Mouse (Mus musculus): ENCODE data around the gene Atf6. TPM values are rescaled to one million over a fixed set of nuclear protein-coding genes. Genes with fewer than 3 reads are reported as not detected.

Atf6 gene
- total RNA-seq (2012; rRNA removed), result 11.7 and 14.3 TPM in 2 replicates
- polyA plus RNA-seq (2012; ENCODE audit: insufficient read depth in 1 of 2, insufficient read length in 2 of 2, low read depth in 1 of 2, low replicate concordance in 2 of 2, missing spikeins in 1 of 2), result 10 to 100 TPM in 1 of 2 experiments, not detected in 1; 16.4 TPM

DNA sequence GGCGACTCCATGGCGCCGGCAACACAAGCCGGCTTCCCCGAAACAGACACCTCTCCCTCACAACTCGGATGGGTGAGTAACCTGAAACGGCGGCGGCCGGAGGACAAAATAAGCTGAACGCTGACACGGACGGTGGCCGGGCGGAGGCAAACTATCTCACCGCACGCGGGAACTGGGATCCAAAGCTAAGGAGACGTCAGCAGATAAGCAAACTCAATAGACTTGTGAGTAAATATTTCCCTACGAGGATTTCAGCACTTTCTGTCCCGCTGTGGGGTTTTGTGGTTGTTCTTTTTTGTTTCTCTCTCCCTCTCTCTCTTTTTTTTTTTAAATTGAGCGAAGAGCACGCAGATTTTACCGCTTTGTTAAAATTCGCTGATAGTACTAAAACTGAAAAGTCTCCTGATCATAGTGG, at the start of gene Atf6:
Gene Atf6 (minus strand): TSS at position 81 of the 415 bp plus-strand sequence.
- Histone ChIP-seq H3K27me3 (ENCODE audit: control insufficient read depth in 1 of 2, insufficient read depth in 2 of 2, low read length in 2 of 2) (no peaks in the 10 kb centered on the region), H3K4me3 (ENCODE audit: control insufficient read depth in 1 of 2, insufficient read depth in 1 of 2, low read depth in 2 of 2, low read length in 2 of 2) (peak within 1 kb of the TSS; percentile 63 to 87), H3K79me2 (ENCODE audit: control insufficient read depth, insufficient read depth, low read length, poor library complexity) (peaks cover 28% of the 10 kb centered on the region), H3K36me3 (ENCODE audit: control insufficient read depth in 1 of 2, insufficient read depth in 2 of 2, low read length in 2 of 2) (peaks cover 0 to 33% of the 10 kb centered on the region in 2 experiments; a peak in 2 of 4 replicates), H3K9ac (ENCODE audit: control insufficient read depth, low read depth, low read length, poor library complexity, severe bottlenecking) (peak within 1 kb of the TSS; percentile 94), H3K9me3 (replicated peaks; ENCODE audit: insufficient read depth, low read length) (no peaks in the 10 kb centered on the region), H3K4me1 (ENCODE audit: control insufficient read depth in 1 of 2, insufficient read depth in 2 of 2, low read length in 2 of 2) (peaks cover 2 to 17% of the 10 kb centered on the region in 2 experiments), H3K27ac (ENCODE audit: control insufficient read depth, low read depth, low read length) (peak within 1 kb of the TSS; percentile 83)
- peak; percentile 97 for DNase-seq (ENCODE audit: low read depth, low spot score)
- TF ChIP-seq SIN3A (IDR thresholded peaks at IDR 0.05; ENCODE audit: low read length), result peak; percentile 99
- TF ChIP-seq ELF1 (IDR thresholded peaks at IDR 0.05; ENCODE audit: low read depth, low read length), result peak; percentile 77
- peak in 1 of 2 experiments; percentile 87; a peak in 2 of 4 replicates for TF ChIP-seq POLR2A (IDR thresholded peaks at IDR 0.05; ENCODE audit: control insufficient read depth in 1 of 2, insufficient read depth in 1 of 2, low read depth in 1 of 2, low read length in 2 of 2, poor library complexity in 1 of 2)
- TF ChIP-seq E2F4 (IDR thresholded peaks at IDR 0.05; ENCODE audit: borderline replicate concordance, low read depth, low read length), result peak; percentile 91
- TF ChIP-seq CTCF (IDR thresholded peaks at IDR 0.05 in 2 of 3, conservative IDR thresholded peaks at IDR 0.05 in 1 of 3; ENCODE audit: control insufficient read depth in 1 of 3, insufficient read depth in 1 of 3, low read depth in 2 of 3, low read length in 3 of 3, poor library complexity in 1 of 3, severe bottlenecking in 1 of 3), result no peak
- TF ChIP-seq MAZ (IDR thresholded peaks at IDR 0.05; ENCODE audit: low read depth, low read length), result peak; percentile 65; the same call in 1 of the 2 replicates
- TF ChIP-seq MYB (IDR thresholded peaks at IDR 0.05; ENCODE audit: low read depth, low read length), result no peak
- TF ChIP-seq BHLHE40 (IDR thresholded peaks at IDR 0.05; ENCODE audit: borderline replicate concordance, low read depth, low read length), result peak; percentile 74
- peak; percentile 88 for TF ChIP-seq ETS1 (IDR thresholded peaks at IDR 0.05; ENCODE audit: low read depth, low read length)
- TF ChIP-seq HCFC1 (IDR thresholded peaks at IDR 0.05; ENCODE audit: low read depth, low read length), result peak; percentile 93
- no peak for TF ChIP-seq SMC3 (IDR thresholded peaks at IDR 0.05; ENCODE audit: low read depth, low read length)
- peak; percentile 89 for TF ChIP-seq MAX (IDR thresholded peaks at IDR 0.05; ENCODE audit: low read length)
- no peak for TF ChIP-seq UBTF (IDR thresholded peaks at IDR 0.05; ENCODE audit: borderline replicate concordance, insufficient read depth, low read depth, low read length)
- no peak for TF ChIP-seq POLR2AphosphoS5 (IDR thresholded peaks at IDR 0.05; ENCODE audit: borderline replicate concordance, low read depth, low read length)
- 0 out of 2 replicates have a peak, but pooled peaks have one; percentile 10 for TF ChIP-seq USF1 (IDR thresholded peaks at IDR 0.05; ENCODE audit: low read depth, low read length)
- peak; percentile 80; the same call in 1 of the 2 replicates for TF ChIP-seq POLR2AphosphoS2 (IDR thresholded peaks at IDR 0.05; ENCODE audit: low read length)
- no peak for TF ChIP-seq ZMIZ1 (IDR thresholded peaks at IDR 0.05; ENCODE audit: low read depth, low read length)
- peak; percentile 81 for TF ChIP-seq ZNF384 (IDR thresholded peaks at IDR 0.05; ENCODE audit: low read depth, low read length)
- peak; percentile 39; the same call in 1 of the 2 replicates for TF ChIP-seq NRF1 (IDR thresholded peaks at IDR 0.05; ENCODE audit: insufficient read depth, low read depth, low read length, poor library complexity, severe bottlenecking)
- peak; percentile 71 for TF ChIP-seq KAT2A (conservative IDR thresholded peaks at IDR 0.05; ENCODE audit: low read depth, low read length)
- no peak for TF ChIP-seq USF2 (IDR thresholded peaks at IDR 0.05; ENCODE audit: borderline replicate concordance in 1 of 2, insufficient read depth in 1 of 2, low read depth in 1 of 2, low read length in 2 of 2)
- TF ChIP-seq TAL1 (IDR thresholded peaks at IDR 0.05; ENCODE audit: low read length), result no peak
- peak; percentile 94 for TF ChIP-seq MYC (IDR thresholded peaks at IDR 0.05; ENCODE audit: low read depth, low read length)
- TF ChIP-seq NELFE (IDR thresholded peaks at IDR 0.05; ENCODE audit: low read depth, low read length), result peak; percentile 77
- peak; percentile 86 for TF ChIP-seq GATA1 (IDR thresholded peaks at IDR 0.05; ENCODE audit: low read depth, low read length)
- TF ChIP-seq RAD21 (IDR thresholded peaks at IDR 0.05; ENCODE audit: low read depth, low read length), result no peak
- peak; percentile 80 for TF ChIP-seq MAFK (IDR thresholded peaks at IDR 0.05; ENCODE audit: borderline replicate concordance, low read depth, low read length)
- peak; percentile 73 for TF ChIP-seq CHD2 (IDR thresholded peaks at IDR 0.05; ENCODE audit: low read length)
- peak; percentile 91 for TF ChIP-seq TBP (IDR thresholded peaks at IDR 0.05; ENCODE audit: low read depth, low read length)
- peak; percentile 55 to 58; a peak in 3 of 4 replicates for TF ChIP-seq EP300 (IDR thresholded peaks at IDR 0.05; ENCODE audit: low read depth in 1 of 2, low read length in 2 of 2)
- TF ChIP-seq TCF12 (IDR thresholded peaks at IDR 0.05; ENCODE audit: low read depth, low read length), result 0 out of 2 replicates have a peak, but pooled peaks have one; percentile 62
- TF ChIP-seq RCOR1 (IDR thresholded peaks at IDR 0.05; ENCODE audit: low read depth, low read length), result peak; percentile 58
- peak; percentile 96; the same call in 1 of the 2 replicates for TF ChIP-seq CHD1 (IDR thresholded peaks at IDR 0.05; ENCODE audit: low read depth, low read length)
- TF ChIP-seq MEF2A (IDR thresholded peaks at IDR 0.05; ENCODE audit: extremely low read depth, insufficient replicate concordance, low read depth, low read length, poor library complexity, severe bottlenecking), result no peak
- peak; percentile 91 for TF ChIP-seq ZC3H11A (IDR thresholded peaks at IDR 0.05; ENCODE audit: low read depth, low read length)
- peak; percentile 82 for TF ChIP-seq MXI1 (IDR thresholded peaks at IDR 0.05; ENCODE audit: low read depth, low read length)

Data from MEL (cell line).